Mouse (Mus musculus) layer of hippocampus, adult 9-11 months (tissue): ENCODE results near the gene A4galt.
"Not testable (repeated sequence)": the region's sequence is repeated elsewhere in the genome, so short reads cannot be mapped to it uniquely, and the experiment has no call there.

Experiments used
- DNase-seq: peaks from one replicate; pipeline ENCODE4 v3.0.0; 2022

Gene A4galt

DNA sequence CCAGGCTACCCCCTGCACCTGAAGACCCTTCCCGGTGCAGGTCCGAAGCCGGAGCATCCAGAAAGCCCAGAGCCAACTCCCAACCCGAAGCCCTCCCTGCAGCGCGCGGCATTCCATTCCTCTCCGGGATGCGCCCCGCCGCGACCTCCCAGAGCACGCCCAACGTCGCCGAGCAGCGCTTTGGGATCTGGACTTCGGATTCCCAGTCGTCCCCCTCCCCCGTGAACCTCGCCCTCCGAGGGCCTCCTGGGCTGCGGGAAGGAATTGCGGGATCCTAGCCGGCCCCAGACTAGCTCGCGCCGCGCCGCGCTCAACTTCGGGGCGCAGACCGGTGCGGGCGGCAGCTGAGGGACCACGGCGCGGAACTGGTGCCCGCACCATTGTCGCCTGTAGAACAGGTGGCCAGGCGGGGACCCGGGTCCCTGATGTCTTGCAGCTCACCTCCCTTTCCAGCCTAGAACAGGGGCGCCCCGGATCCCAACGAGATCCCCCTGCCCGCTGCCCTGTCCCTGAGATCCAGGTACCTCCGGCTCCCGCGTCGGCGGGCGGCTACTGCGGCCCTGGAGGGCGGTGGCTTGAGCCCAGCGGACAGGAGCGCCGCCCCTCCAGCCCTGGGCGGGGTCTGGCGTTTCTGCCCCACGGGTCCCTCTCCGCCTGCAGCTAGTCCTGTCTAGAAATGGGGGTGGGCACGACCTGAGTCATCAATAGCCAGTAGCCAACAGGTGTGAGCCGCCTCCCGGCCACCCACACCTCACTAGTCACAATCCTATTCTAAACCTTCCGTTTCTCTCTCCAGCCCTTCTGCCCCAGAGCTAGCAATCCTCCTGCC is at the start of gene A4galt:
TSS of gene A4galt (minus strand) at position 599 of the 829 bp plus-strand sequence.
- DNase-seq = no peak

DNA sequence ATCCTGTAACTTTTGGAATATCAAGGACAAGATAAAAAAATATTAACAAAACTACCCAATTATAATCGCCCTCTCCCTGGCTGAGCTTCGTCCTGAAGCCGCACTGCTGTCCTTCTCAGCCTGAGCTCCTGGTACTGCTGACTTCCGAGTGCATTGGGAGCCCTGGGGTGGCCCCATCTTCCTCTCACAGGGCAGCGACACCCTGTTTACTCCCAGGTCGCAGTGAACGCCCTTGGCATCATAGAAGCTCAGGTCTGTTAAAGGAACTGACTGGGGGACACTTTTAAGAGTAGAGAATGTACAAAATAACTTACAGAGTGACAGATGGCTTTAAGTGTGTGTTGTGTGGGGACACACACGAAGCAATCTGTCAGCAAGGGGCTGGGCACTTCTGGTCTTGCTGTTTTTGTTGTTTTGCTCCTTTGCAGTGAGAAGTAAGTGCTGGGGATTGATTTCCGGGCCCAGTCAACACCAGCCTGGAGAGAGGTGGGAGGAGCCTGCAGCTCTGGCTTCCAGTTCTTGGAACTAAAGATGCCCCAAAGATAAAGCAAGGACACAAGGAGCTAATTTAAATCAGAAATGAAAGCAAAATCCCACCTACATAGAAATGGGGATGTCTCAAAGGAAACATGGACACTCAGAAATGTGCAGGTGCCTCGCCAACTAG is 48.5 kb upstream of the A4galt start:
- DNase-seq = no peak

DNA sequence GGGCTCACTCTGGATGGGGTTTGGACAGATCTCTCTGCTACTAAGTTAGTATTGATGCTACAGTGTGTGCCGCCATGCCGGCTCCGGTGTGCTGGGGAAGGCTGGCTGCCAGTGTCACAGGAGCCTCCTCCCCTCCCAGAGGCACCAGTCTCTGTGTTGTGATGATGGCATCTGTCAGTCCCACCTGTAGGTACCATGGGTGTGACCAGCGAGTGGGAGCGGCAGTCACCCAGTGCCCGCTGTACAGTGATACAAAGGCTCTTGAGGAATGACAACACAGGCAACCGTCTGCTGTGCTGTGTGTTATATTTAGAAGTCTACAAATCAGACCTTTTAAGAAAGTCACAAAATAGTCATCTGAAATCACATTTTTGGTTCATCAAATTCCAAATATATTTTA is 47.9 kb upstream of the A4galt start:
- no peak for DNase-seq

DNA sequence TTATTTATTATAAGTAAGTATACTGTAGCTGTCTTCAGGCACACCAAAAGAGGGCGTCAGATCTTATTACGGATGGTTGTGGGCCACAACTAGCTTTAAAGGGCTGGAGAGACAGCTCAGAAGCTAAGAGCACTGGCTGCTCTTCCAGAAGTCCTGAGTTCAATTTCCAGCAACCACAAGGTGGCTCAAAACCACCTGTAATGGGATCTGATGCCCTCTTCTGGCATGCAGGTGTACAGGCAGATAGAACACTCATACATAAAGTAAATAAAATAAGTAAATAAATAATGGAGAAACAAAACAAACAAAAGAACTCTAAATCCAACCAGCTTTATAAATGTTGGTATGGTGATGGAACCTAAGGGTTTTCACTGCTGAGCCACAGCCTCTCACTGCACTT is 47.2 kb upstream of the A4galt start:
- no peak for DNase-seq

DNA sequence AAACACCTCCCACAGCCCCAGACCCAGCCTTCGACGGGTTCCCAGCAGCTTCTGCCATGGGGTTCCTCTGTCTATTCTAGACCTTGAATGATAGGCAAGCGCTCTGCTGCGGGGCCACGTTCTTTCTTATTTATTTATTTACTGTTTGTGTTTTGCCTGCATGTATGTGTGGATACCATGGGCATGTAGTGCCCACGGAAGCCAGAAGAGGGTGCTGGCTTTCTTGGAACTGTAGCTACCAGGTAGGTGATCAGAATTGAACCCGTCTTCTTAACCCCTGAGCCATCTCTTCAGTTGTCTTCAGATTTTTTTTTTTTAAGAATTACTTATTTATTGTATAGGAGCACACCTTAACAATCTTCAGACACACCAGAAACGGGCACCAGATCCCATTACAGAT is 46.7 kb upstream of the A4galt start:
- DNase-seq = no peak

DNA sequence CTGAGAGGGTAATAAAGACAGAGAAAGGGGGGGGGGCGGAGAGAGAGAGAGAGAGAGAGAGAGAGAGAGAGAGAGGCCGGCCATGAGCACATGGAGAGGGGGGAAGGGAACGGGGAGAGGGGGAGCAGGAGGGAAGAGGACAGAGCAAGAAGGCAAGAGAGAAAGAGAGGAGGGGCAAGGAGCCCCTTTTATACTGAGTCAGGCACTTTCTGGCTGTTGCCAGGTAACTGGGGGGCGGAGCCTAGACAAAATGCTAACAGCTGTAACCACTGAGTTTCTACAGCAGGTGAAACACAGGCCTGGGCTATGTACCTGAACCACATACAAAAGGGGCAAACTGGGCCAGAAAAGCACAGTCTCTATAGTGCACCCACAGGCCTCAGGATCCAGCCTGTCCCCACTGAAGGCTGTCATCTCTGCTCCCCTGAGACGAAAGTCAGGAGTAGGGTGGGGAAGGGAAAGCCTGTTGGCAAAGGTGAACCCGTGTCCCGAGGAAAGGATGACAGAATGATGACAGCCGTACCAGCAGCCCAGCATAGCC is 45.3 kb upstream of the A4galt start:
- no peak for DNase-seq

DNA sequence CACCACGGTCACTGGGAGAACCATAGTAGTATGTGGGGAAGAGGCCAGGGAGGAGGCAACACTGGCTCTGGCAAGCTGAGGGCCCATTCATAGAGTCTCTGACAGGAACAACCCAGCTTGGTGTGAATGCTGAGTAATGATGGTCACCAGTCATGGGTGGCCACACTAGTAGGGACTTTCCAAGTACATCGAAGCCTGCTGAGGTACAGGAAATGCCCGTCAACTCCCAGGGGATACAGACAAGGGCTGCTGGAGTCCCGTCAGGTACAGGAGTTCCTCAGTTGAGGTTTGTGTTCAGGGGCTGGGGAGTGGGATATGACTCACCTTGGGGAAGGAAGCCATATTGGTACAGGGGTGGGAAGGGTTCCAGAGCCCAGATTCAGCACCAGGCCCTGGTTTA is 44.5 kb upstream of the A4galt start:
- no peak for DNase-seq

DNA sequence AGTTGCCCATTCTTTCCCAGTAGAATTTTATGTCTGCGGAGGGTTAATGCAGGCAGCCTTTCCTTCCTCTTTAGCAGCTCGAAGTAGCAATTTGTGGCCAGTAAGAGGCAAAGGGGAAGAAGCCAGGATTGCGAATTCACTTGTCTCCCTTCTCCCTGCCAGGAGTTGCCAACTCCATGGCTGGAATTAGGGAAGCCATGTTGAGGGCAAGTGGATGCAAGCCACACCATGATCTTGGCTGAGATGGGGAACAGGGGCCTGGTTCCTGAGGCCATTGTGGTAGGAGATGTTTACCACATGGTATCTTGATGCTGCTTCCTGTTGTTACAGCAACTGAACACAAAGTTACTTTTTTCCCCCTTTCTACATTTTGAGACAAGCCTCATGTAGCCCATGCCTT is 43.4 kb upstream of the A4galt start:
- DNase-seq = no peak

DNA sequence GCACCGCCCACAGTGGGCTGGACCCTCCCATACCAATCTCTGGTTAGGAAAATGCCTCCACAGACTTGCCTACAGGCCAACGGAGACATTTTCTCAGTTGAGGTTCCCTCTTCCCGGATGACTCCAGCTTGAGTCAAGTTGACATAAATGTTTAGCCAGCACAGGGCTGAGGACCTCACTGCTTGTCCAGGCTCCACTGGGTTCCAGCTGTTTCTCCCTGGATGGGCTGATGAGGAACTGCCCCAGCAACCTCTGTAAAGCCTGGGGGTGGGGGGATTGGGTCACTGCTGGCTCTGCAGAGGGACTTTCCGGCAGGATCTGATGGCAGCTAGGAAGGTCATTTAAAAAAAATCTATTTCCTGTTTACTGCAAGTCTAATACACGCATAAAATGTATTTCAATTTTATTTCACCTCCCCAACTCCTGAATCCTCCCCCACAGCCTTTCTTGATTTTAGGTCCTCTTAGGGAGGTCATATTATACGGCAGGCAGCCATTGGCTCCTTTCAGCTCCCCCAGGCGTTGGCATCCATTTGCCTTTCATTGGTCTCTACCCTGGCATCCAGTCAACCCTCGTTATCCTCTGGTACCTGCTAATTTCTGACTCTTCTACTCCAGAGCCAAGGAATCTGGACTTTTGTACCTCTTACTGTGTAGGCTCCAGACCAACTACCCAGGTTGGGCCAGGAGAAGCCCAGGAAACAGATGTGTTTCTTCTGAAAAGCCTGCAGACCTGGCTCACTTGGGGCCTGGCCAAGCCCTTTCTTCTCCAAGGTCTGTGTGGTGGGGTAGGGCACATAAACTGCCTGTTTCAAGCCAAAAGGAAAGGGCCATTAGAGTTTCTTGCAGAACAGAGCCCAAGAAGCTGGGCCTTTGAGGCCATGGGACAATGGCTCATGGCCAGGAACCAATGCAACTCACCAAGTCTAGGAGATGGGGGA is 42.4 kb upstream of the A4galt start:
- no peak for DNase-seq

DNA sequence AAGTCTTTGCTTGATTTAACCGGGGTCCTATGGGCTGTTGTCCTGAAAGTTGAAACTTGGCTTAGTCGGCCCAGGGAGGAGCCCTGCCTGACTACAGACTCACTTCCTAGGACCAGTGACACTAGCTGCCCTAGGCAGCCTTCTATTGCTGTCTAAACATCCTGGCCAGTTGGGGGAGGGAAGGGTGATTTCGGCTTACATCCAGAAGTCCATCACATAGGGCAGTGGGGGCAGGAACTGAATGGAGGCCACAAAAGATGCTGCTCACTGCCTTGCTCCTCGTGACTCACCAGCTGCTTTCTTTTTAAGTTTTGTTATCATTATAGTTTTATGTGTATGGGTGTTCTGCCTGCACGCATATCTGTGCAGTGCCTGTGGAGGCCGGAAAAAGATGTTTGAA is 41.6 kb upstream of the A4galt start:
- DNase-seq = no peak

DNA sequence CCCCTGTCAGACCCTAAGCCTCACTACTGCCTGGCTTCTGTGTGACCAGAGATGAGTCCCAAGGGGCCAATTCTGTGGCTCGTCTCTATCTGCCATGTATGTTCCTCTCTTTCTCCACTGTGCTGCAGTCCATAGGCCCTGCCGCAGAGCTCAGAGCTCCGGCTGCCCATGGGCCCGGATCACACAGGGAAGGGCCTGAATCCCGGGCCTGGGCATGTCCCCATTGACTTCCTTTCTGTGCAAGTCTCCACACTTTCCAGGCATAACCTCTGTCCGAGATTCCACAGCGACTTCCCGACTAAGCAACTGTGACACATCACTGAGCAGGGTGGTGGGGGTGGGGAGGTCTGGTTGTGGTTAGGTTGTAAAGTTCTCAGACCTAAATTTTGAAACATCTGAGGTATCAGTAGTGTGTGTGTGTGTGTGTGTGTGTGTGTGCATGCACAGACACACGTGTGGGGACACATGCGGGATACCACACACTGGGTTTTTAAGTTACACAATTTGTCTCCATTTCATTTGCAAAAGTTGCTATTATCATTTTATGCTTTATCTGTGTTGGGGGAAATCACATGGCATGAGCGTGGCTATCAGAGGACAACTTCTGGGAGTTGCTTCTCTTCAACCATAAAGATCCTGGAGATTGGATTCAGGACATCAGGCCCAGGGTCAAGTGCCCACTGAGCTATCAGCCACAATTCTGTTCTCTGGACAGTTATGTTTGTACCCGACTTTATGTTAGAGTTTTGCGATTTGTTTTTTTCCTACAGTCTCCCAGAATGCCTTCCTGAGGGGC is 40.9 kb upstream of the A4galt start:
- no peak for DNase-seq

DNA sequence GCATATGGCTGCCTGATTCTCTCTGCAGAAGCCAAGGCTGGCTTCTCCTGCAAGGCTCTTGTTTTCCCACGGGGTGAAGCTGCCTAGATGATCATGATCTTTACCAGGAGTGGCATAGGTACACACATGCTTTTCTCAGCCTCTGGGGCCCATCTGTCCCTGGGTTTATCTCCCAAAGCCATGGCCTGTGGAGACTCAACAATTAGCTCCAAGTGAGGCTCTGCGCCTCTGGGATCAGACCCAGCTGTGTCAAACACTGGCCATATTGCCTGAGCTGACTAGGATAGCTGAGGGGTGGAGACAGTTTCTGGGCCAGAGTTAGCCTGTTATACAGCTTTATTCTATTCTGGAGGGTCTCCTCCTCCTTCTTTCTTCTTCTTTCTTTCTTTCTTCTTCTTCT is 39.3 kb upstream of the A4galt start:
- no peak for DNase-seq

DNA sequence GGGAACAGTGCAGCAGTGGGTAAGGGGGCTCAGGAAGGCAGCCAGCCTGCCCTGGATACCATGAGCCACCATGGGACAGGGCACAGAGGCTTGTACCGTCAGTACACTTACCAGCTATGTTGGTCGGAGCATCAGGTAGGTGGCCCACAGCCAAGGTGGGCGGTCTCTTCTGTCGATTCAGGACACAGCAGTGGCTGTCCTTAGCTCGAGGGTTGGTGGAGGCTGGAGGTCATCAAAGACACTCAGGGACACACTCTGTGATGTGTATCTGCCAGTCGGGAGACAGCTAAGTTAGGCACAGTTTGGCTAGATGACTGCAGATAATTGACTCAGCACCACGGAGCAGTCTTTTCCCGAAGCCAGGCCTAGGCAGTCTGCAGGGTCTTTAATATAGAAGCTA is 33.3 kb upstream of the A4galt start:
- no peak for DNase-seq

DNA sequence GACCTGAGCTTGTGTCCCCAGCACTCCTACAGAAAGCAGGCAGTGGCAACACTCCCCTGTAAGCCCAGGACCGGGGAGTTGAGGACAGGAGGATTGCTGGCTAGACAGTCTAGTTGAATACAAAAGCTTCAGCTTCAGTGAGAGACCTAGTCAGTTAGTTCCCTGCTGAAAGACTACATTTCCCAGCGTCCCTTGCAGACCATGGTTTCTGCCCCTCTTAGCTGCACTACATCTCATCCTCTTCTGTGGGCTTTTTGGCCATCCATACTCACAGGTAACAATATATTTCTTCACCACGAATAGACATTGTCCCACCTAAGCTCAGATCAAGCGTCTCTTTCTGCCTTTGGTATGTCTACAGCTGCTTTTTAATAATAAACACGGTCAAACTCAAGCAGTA is 30.8 kb upstream of the A4galt start:
- DNase-seq = no peak

DNA sequence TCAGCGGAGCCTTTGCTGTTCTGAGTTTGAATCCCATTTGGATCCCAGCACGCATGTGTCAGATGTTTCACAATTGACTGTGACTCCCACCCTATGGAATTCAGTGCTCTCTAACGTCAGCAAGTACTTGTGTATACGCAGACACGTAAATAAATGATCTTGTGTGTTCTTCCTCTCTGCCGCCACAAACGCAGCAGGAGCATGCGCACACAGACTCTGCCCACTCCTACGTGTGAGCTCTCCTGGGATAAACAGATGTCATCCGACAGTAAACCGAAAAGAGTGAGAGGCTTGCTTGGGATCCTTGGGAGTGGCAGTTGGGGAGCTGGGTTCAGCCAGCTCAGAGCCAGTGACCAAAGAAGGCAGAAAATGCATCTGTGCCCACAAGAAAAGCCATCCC is 29.7 kb upstream of the A4galt start:
- no peak for DNase-seq

DNA sequence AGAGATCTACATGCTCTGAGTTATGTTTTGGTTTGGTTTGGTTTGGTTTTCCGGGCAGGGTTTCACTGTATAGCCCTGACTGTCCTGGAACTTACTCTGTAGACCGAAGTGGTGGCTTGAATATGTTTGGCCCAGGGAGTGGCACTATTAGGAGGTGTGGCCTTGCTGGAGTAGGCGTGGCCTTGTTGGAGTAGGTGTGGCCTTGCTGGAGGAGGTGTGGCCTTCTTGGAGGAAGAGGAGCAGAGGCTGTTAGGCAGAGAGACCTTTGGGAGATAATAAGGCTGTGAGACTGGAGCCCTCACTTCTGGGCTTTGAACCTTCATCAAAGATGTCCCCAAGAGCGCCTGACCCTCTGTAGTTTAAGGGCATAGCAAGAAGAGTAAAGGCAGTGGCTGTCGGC is 27.0 kb upstream of the A4galt start:
- DNase-seq = no peak

DNA sequence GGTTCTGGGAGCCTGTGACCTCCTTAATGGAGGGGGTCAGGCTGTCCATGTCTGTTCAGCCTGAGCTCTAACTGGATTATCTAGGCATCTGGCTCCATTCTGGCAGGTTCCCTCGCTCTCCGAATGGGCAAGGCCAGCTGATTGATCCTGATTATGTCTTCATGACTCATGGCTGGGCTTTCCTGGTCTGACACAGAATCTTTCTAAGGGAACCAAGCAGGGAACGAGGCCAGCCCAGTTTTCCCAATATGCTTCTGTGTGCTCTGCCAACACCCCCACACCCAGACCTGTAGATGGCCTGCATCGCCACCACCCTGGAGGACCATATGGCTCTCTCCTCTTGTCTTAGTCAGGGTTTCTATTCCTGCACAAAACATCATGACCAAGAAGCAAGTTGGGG is 25.9 kb upstream of the A4galt start:
- DNase-seq = peak; percentile 40

DNA sequence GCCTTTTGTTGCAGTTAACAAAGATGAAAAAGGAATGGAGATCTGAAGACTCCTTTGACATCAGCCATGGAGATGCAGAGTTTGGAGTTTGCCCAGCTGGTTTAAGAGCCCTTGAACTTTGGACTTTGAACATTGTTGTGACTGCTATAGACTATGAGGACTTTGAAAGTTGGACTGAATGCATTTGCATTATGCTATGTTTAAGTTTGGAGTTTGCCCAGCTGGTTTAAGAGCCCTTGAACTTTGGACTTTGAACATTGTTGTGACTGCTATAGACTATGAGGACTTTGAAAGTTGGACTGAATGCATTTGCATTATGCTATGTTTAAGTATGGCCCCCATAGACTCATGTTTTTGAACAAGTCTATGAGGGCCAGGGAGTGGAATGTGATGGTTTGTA is 22.7 kb upstream of the A4galt start:
- DNase-seq = not testable (repeated sequence)

DNA sequence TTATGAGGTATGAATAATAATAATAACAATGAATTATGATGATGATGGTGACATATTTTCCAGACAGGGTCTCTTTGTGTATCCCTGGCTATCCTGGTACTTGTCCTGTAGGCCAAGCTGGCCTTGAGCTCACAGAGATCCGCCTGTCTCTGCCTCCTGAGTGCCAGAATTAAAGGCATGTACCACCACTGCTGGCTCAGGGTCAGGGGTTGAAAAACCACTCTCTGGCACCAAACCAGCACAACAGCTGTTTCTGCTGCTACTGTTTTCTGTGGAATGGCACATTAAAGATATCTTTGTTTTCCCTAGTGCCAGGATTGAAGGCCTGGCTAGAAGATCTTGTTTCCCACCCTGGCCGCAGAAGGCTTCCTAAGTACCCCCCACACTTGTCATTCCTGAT is 21.4 kb upstream of the A4galt start:
- DNase-seq = no peak

DNA sequence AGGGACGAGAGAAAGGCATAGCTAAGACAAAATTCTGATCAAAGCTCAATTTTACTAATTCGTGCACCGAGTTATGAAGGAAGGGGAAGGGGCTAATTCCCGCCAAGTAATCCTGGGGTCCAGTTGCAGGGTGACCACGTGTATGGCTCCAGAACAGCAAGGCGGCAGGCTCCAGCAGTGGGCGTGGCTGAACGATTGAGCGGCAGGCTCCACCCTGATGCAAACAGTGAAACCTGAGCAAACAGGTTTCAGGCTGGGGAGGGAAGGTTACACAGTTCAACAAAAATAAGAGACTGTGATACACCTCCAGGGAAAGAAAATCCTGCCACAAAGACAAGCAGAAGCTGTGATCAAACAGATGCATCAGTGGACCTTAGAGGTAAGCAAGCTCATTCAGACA is 19.6 kb upstream of the A4galt start:
- DNase-seq = not testable (repeated sequence)

DNA sequence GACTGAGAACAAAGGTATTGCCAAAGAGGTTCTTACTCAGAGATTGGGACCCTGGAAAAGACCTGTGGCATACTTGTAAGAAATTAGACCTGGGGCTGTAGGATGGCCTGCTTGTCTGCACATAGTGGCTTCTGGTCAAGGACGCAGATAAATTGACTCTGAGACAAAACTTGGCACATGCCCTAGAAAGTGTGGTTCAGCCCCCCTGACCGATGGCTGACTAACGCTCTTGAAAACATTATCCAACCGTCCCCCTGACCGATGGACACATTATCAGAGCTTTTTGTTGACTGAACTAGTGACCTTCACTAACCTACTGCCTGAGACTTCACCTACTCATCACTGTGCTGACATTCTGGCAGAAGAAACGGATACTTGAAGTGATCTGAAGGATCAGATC is 18.4 kb upstream of the A4galt start:
- not testable (repeated sequence) for DNase-seq

DNA sequence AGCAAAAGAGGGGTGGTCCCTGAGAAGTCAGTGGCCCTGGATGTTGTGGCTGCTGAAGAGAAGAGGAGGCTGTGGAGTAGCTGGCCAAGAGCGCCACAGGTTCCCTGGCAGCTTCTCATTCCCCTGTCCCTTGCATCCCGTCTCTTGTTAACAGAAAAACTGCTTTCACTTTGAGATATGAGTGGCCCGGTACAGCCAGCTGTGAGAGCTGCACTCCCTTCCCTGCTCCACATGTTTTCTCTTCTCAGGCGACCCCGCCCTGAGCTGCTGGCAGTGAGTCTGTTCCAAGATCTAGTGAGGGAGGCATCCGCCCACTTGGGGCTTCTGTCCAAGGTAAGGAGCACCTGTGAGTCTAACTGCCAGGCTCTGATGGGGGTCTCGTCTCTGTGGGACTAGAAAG is 16.9 kb upstream of the A4galt start:
- not testable (repeated sequence) for DNase-seq
